Mouse (Mus musculus) bone marrow, adult 2 months (tissue): ENCODE data around the gene Arl4c. TPM values are rescaled to one million over a fixed set of nuclear protein-coding genes. Genes with fewer than 3 reads are reported as not detected.

Experiments
- H3K27ac ChIP-seq: fragments of 200-500 bp; 2 replicates; pipeline ENCODE4 v1.5.1; 2012; ENCODE audit warnings: low read depth, mild to moderate bottlenecking, control low read depth, inconsistent platforms, low read length; ENCODE audit not compliant: control insufficient read depth, poor library complexity, insufficient read depth
- H3K4me1 ChIP-seq: fragments of 200-500 bp; 2 replicates; pipeline ENCODE4 v1.6.1; 2011; ENCODE audit warnings: low read length; ENCODE audit not compliant: control insufficient read depth, insufficient read depth
- H3K4me3 ChIP-seq: fragments of 200-500 bp; replicated peaks from 2 replicates; pipeline ENCODE3; 2011; ENCODE audit warnings: mild to moderate bottlenecking, low read depth, low read length, control low read depth; ENCODE audit not compliant: control insufficient read depth
- CTCF ChIP-seq: fragments of 200-500 bp; IDR thresholded peaks from 2 replicates; pipeline ENCODE4 v1.5.1; 2011; ENCODE audit warnings: low read length, control low read depth; ENCODE audit not compliant: control insufficient read depth, insufficient read depth
- POLR2A ChIP-seq: fragments of 200-500 bp; IDR thresholded peaks from 2 replicates; pipeline ENCODE4 v1.6.1; 2011; ENCODE audit warnings: low read depth, mild to moderate bottlenecking, control low read depth, low read length, borderline replicate concordance; ENCODE audit not compliant: control insufficient read depth
- WGBS: fragments of 180-500 bp; shearing (Covaris S2); methylation state at CpG from one replicate; pipeline ENCODE4 v1.1.7; 2018; 5-methylcytosine and 5-hydroxymethylcytosine counted together
- polyA plus RNA-seq: library from polyadenylated mRNA; stranded (reverse); fragments of >200 nt; gene quantifications from 2 replicates; pipeline ENCODE4 v1.2.4, GENCODE M21; 2011; ENCODE audit warnings: low replicate concordance; ENCODE audit not compliant: missing spikeins, insufficient read depth, insufficient read length

The Arl4c gene
- 3.0 and 4.5 TPM in 2 replicates for polyA plus RNA-seq

DNA sequence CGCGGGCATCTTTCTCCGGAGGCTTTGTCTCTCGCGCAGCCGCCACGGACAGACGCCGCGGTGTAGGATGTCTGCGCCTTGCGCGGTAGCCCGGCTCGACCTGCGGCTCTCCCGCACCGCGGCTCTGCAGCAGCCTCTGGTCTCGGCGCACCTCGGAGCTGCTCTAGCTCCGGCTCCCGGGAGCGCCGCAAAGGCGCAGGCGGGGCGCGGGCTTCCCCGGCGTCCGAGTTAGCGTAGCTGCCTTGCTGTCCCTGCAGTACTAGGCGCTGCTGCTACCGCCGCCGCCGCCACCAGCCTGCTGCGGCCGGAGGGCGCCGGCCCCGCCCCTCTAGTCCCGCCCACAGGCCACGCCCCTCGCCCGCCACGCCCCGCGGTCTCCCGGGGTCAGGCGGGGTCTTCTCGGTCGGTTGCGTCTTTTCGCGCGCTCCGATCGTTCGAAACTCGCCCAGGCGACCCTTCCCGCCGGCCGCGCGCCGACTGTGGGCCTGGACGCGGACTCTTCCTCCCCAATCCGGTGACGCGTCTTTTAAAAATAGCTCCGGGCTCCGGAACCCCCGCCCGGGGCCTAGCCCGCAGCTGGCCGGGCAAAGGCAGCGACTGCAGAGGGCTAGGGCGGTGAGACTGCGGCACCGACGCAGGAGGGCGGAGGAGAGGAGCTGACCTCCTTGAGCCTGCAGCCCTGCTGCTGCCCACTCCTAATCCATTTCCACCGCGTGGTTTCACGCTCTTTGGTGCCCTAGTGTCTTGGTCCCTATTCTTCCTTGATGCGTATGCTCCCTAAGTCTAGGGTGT is at the start of gene Arl4c:
Gene Arl4c (minus strand): TSS at position 352 of the 792 bp plus-strand sequence.
- WGBS: under 1% methylated on average over 91 of the region's 91 CpGs
- peak within 1 kb of the TSS; percentile 94 for H3K27ac ChIP-seq
- peak; percentile 50; the same call in 1 of the 2 replicates for TF ChIP-seq POLR2A
- no peak for TF ChIP-seq CTCF
- H3K4me3 ChIP-seq: peak within 1 kb of the TSS; percentile 91
- H3K4me1 ChIP-seq: no peaks in the 10 kb centered on the region; the same call in 1 of the 2 replicates

DNA sequence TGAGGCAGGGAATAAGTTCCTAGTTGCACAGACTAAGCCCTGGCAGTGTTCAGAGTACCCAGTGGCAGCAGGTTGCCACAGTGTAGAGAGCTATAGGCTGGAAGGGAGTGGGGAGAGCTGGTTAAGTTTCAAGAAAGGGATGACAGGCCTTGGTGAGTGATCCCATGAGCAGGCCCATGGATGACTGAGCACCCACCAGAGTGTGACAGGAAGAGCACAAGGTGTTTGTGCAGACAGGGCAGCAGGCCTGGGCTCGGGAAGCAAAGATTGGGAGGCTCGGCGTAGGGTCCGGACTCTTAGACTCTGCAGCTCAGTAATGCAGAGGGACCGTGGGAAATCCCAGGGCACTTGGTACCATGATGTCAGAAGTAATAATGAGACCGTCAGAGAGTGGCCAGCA is 49.3 kb upstream of the Arl4c start:
- TF ChIP-seq POLR2A (no peak), CTCF (no peak)
- H3K4me3 ChIP-seq: no peak overlapping the region

DNA sequence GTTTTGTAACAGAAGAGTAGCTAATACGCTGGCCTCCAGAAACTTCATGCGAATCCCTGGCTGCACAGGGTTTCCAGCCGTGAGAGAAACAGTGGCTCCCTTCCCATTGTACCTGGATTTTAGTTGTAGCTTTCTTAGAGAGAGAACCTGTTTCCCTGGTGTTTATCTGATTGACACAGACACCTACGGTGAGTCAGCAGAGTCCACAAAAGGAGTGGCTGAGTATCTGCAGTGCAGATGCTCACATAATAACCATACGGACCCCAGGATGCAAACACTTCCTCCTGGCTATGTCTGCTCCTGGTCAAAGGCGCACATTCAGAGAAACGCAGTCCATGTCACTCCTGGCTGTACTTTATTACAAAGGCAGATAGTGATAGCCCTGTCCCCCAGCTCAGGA is 48.6 kb upstream of the Arl4c start:
- H3K4me1 ChIP-seq: no peaks in the 10 kb centered on the region
- TF ChIP-seq POLR2A (no peak), CTCF (no peak)
- WGBS: 72% methylated on average over 7 of the region's 7 CpGs
- no peak overlapping the region for H3K27ac ChIP-seq
- H3K4me3 ChIP-seq: no peak overlapping the region

More for the DNA sequence above, 49.3 kb upstream of the Arl4c start:
- Histone ChIP-seq H3K27ac (no peak overlapping the region), H3K4me1 (no peaks in the 10 kb centered on the region)
- WGBS: 85% methylated on average over 6 of the region's 6 CpGs

DNA sequence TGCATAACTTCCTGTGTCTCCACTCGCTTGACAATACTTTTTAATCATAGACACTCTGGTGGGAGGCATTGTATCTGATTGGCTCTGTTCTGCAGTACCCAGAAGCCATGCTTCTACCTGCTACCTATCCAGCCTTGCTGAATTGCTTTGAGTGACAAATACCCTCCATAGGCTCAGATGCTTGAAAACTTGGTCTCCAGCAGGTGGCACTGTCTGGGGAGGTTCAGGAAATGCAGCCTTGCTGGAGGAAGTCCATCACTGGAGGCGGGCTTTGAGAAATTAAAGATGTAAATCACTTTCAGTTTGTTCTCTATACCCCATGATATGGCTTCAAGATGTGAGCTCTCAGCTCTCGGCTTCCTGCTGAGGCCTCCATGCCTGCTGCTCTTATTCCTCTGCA is 48.1 kb upstream of the Arl4c start:
- Histone ChIP-seq H3K4me1 (no peaks in the 10 kb centered on the region), H3K27ac (no peak overlapping the region), H3K4me3 (no peak overlapping the region)
- TF ChIP-seq CTCF (no peak), POLR2A (no peak)
- 77% methylated on average over 3 of the region's 3 CpGs for WGBS

DNA sequence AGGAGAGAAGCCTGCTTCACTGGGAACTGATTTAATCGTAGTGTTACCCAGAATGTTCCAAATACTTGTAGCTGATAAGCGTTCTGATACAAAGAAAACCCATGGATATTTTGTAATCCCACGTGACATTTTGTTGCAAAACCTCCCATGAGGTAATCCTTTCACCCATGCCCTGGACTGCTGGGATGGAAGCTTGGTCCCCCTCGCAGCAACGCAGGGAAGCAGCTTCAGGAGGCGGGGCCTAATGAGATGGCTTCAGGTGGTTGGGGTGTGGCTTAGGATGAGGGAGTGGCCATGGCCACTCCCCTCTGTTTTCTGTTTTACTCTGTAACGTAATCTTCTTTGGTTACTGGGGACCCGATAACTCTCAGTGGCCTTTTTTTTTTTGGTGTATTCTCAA is 47.1 kb upstream of the Arl4c start:
- WGBS: 65% methylated on average over 8 of the region's 8 CpGs
- Histone ChIP-seq H3K4me3 (no peak overlapping the region), H3K27ac (no peak overlapping the region), H3K4me1 (no peaks in the 10 kb centered on the region)
- TF ChIP-seq POLR2A (no peak), CTCF (no peak)

DNA sequence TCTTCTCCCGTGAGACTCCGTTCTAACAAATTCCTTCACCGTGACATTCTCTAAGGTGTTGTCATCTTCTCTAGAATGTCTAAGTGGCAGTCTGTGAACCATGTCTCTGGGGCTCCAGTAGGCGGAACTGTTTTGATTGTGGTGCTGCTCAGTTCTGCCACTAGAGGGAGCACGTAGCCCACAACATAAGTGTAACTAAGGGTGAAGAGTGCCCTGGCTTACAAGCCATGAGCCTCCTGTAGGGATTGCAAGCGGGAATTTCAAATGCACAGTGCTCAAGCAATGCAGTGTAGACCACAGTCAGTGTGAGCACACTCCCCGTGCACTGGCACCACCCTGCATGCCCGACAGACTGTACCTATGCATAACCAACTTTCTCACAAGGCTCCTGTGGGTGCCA is 43.2 kb upstream of the Arl4c start:
- H3K4me1 ChIP-seq: no peaks in the 10 kb centered on the region
- no peak overlapping the region for H3K27ac ChIP-seq
- no peak for TF ChIP-seq POLR2A
- TF ChIP-seq CTCF: peak; percentile 82
- 4% methylated on average over 8 of the region's 8 CpGs for WGBS
- H3K4me3 ChIP-seq: no peak overlapping the region

DNA sequence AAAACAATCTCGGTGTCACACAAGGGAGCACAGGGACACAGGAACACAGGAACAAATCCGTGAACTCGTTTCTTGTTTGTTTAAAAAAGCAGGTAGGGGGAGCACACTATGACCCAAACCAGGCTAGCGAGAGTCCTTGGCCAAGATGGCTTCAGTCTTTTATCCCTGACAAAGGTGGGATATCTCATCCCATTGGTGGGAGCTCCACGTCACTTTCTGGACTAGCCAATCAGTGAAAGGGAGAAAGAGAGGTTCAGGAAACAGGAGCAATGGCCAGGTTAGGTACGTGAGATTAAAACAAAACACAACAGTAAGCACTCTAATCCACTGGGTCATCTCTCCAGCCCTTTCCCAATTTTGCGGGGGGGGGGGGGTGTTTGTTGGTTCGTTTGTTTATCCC is 42.2 kb upstream of the Arl4c start:
- H3K4me1 ChIP-seq: no peaks in the 10 kb centered on the region
- no peak for TF ChIP-seq POLR2A
- TF ChIP-seq CTCF: no peak
- no peak overlapping the region for H3K4me3 ChIP-seq
- 70% methylated on average over 8 of the region's 8 CpGs for WGBS
- no peak overlapping the region for H3K27ac ChIP-seq

DNA sequence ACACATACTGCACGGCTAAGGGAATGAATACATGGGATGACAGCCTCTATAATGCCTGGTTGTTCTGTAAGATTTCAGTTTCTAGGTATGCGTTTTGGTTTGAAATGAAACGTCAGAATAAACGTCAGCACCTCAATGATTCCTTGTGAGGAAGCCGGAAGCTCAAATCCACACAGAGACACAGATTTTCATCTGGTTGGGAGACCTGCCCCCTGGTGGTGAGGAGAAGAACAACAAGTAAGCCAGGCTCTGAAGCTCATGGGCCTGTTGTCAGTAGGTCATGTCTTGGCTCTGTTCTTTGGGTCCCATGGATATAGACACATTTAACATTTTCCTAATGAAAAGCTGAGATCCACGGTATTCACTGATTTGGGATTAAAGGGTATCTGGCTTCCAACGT is 40.4 kb upstream of the Arl4c start:
- peak; percentile 67 for TF ChIP-seq CTCF
- no peak for TF ChIP-seq POLR2A
- no peaks in the 10 kb centered on the region for H3K4me1 ChIP-seq
- WGBS: 41% methylated on average over 7 of the region's 7 CpGs
- no peak overlapping the region for H3K27ac ChIP-seq
- H3K4me3 ChIP-seq: no peak overlapping the region
